Mouse (Mus musculus): ENCODE data around the gene Ctnnb1. TPM values are rescaled to one million over a fixed set of nuclear protein-coding genes. Genes with fewer than 3 reads are reported as not detected.

Ctnnb1 gene
- total and polyA plus RNA-seq, 3 experiments, result 197 to 383 (median 290) TPM

DNA sequence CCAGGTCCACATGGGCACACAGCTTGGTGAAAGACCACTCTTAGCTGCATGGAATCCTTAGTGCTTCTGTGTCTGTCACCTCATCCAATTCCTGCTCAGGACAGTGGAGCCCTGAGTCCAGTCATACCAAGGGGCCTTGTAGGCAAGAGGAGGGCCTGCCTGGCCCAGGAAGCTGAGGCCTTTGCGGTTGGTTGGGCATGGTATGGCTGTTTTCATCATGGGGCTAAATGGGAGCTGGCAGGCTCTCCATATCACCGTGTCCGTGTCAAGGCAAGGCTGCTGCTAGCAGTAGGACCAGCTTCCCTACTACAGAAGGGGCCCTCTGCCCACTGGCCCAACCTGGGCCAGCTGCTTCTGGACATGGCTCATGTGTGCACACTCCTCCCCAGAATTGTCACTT, 34.7 kb downstream of the Ctnnb1 start:
- Histone ChIP-seq H3K4me2 (ENCODE audit: insufficient read depth, low read depth, poor library complexity, severe bottlenecking) (no peak overlapping the region), H3K79me2 (replicated peaks; ENCODE audit: control insufficient read depth, extremely low read depth, insufficient read depth, poor library complexity, severe bottlenecking) (no peaks in the 10 kb centered on the region), H3K9ac (ENCODE audit: insufficient read depth, low read depth) (no peak overlapping the region), H3K4me3 (replicated peaks in 1 of 3; ENCODE audit: low read depth in 2 of 3, low read length in 2 of 3, poor library complexity in 1 of 3) (no peak overlapping the region), H3K4me1 (ENCODE audit: control insufficient read depth in 1 of 2, insufficient read depth in 2 of 2) (peaks cover 11 to 31% of the 10 kb centered on the region in 2 experiments), H3K9me3 (replicated peaks; ENCODE audit: low read length) (no peaks in the 10 kb centered on the region), H3K27ac (ENCODE audit: insufficient read depth, low read depth) (no peak overlapping the region), H3K27me3 (replicated peaks) (no peaks in the 10 kb centered on the region), H3K36me3 (replicated peaks in 1 of 2; ENCODE audit: control insufficient read depth in 1 of 2, insufficient read depth in 1 of 2, low read length in 1 of 2) (peaks cover 84 to 97% of the 10 kb centered on the region in 2 experiments)
- no peak for DNase-seq (ENCODE audit: extremely low read depth)
- no peak for TF ChIP-seq E2F4 (IDR thresholded peaks at IDR 0.05; ENCODE audit: insufficient replicate concordance, low read depth, low read length)
- no peak for TF ChIP-seq UBTF (IDR thresholded peaks at IDR 0.05; ENCODE audit: low read depth, low read length)
- TF ChIP-seq SMC3 (IDR thresholded peaks at IDR 0.05; ENCODE audit: low read depth, low read length), result no peak
- TF ChIP-seq PAX5 (IDR thresholded peaks at IDR 0.05; ENCODE audit: low read length), result no peak
- no peak for TF ChIP-seq POLR2AphosphoS2 (IDR thresholded peaks at IDR 0.05; ENCODE audit: low read depth, low read length)
- dilution Hi-C loops (cut with MboI; ENCODE audit: extremely low pct_ligation_motif_present, extremely low pct_unique_long_range_greater_than_20kb, low sequenced_read_pairs) (no loop called here), in situ Hi-C loops (cut with MboI; ENCODE audit: low pct_ligation_motif_present, low pct_unique_long_range_greater_than_20kb, low sequenced_read_pairs) (no loop called here)

GRCm38 (mm10) chr9:120964224-120964623, 35.2 kb downstream of the Ctnnb1 start:
- dilution Hi-C loops (cut with MboI; ENCODE audit: extremely low pct_ligation_motif_present, extremely low pct_unique_long_range_greater_than_20kb, low sequenced_read_pairs) (no loop called here), in situ Hi-C loops (cut with MboI; ENCODE audit: low pct_ligation_motif_present, low pct_unique_long_range_greater_than_20kb, low sequenced_read_pairs) (no loop called here)
- Histone ChIP-seq H3K9me3 (replicated peaks; ENCODE audit: low read length) (no peaks in the 10 kb centered on the region), H3K27me3 (replicated peaks) (no peaks in the 10 kb centered on the region), H3K27ac (ENCODE audit: insufficient read depth, low read depth) (no peak overlapping the region), H3K4me1 (ENCODE audit: control insufficient read depth in 1 of 2, insufficient read depth in 2 of 2) (peaks cover 11 to 31% of the 10 kb centered on the region in 2 experiments), H3K4me3 (replicated peaks in 1 of 3; ENCODE audit: low read depth in 2 of 3, low read length in 2 of 3, poor library complexity in 1 of 3) (no peak overlapping the region), H3K4me2 (ENCODE audit: insufficient read depth, low read depth, poor library complexity, severe bottlenecking) (no peak overlapping the region), H3K79me2 (replicated peaks; ENCODE audit: control insufficient read depth, extremely low read depth, insufficient read depth, poor library complexity, severe bottlenecking) (no peaks in the 10 kb centered on the region), H3K9ac (ENCODE audit: insufficient read depth, low read depth) (no peak overlapping the region), H3K36me3 (replicated peaks in 1 of 2; ENCODE audit: control insufficient read depth in 1 of 2, insufficient read depth in 1 of 2, low read length in 1 of 2) (peaks cover 81 to 97% of the 10 kb centered on the region in 2 experiments)
- DNase-seq (ENCODE audit: extremely low read depth), result no peak
- TF ChIP-seq E2F4 (IDR thresholded peaks at IDR 0.05; ENCODE audit: insufficient replicate concordance, low read depth, low read length) (no peak), JUN (IDR thresholded peaks at IDR 0.05; ENCODE audit: insufficient read depth, low read depth, low read length) (no peak), CHD2 (IDR thresholded peaks at IDR 0.05; ENCODE audit: low read length) (no peak), BHLHE40 (IDR thresholded peaks at IDR 0.05; ENCODE audit: low read depth, low read length) (no peak), EP300 (IDR thresholded peaks at IDR 0.05; ENCODE audit: low read length) (no peak), CHD1 (IDR thresholded peaks at IDR 0.05; ENCODE audit: low read depth, low read length) (no peak), KAT2A (IDR thresholded peaks at IDR 0.05; ENCODE audit: insufficient replicate concordance, low read length) (no peak), MAX (IDR thresholded peaks at IDR 0.05; ENCODE audit: low read length) (no peak), UBTF (IDR thresholded peaks at IDR 0.05; ENCODE audit: low read depth, low read length) (no peak), USF1 (IDR thresholded peaks at IDR 0.05; ENCODE audit: low read depth, low read length) (no peak), ZNF384 (IDR thresholded peaks at IDR 0.05; ENCODE audit: low read depth, low read length) (no peak), MEF2A (IDR thresholded peaks at IDR 0.05; ENCODE audit: borderline replicate concordance, low read depth, low read length) (no peak), ELF1 (IDR thresholded peaks at IDR 0.05; ENCODE audit: low read depth, low read length) (no peak), CTCF (conservative IDR thresholded peaks at IDR 0.05 in 1 of 2, IDR thresholded peaks at IDR 0.05 in 1 of 2; ENCODE audit: low read depth in 2 of 2, low read length in 2 of 2) (no peak), ETS1 (conservative IDR thresholded peaks at IDR 0.05; ENCODE audit: low read depth, low read length) (no peak), TBP (conservative IDR thresholded peaks at IDR 0.05; ENCODE audit: low read depth, low read length) (no peak), SIN3A (IDR thresholded peaks at IDR 0.05; ENCODE audit: low read length) (no peak), RAD21 (IDR thresholded peaks at IDR 0.05; ENCODE audit: low read depth, low read length) (no peak), NELFE (IDR thresholded peaks at IDR 0.05; ENCODE audit: low read depth, low read length) (no peak), HCFC1 (IDR thresholded peaks at IDR 0.05; ENCODE audit: low read depth, low read length) (no peak)
